In the genomic region with DNA sequence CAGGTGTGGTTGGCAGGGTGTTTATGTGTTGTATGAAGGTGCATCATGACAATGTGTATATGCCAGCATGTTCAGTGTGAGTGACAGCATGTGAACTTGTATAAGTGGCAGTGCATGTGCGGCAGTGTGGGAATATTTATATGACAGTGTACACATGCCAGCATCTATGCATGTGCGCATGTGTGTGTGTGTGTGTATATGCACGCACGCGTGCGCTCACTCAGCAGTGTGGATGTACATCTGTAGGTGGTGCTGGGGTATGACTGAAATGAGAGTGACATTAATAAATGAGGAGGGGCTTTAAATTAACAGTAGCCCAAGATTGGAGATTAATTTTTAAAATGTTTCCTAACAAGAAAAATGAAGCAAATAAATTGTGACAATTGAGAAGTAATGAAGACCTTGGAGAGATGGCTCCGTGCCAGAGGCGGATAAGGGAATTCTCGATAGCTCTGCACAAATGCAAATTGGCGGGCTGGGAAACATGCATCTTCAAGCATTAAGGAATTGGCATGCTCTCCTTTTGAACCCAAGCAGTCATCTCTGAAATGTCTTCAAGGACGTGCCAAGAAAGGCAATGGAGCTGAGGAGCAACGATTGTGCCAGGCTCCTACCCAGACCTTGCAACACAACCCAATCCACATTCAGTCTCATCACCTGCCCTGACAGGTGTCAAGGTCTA, we compare ENCODE assay signal across 16 mouse cellular contexts.
A peak's percentile ranks its signal among the peaks of the same experiment; 100 is the strongest.
DNase-seq lines count a peak whose midpoint lies in the region; ATAC-seq and TF ChIP-seq lines count a peak whose summit lies in the region.
"Had no signal": no experiment of that assay in that cellular context is flagged by ENCODE, and none has a peak within 500 bp of the region (broad histone marks: within the 10 kb centered on the region; RNA-seq: fewer than 3 reads in every experiment).

No protein-coding gene starts in this region.

- TF ChIP-seq EP300 in MEL (IDR thresholded peaks at IDR 0.05; ENCODE audit: low read depth in 1 of 2, low read length in 2 of 2) = no peak

- H3K4me3 ChIP-seq in MEL (ENCODE audit: control insufficient read depth in 1 of 2, insufficient read depth in 1 of 2, low read depth in 2 of 2, low read length in 2 of 2) = no peak overlapping the region
- no peak overlapping the region for H3K4me3 ChIP-seq in forebrain, embryonic 16.5 days (replicated peaks; ENCODE audit: low read length)
- H3K4me3 ChIP-seq: embryonic facial prominence, embryonic 12.5 days; heart, embryonic 12.5 days; limb, embryonic 15.5 days; neural tube, embryonic 12.5 days had no signal

- H3K27me3 ChIP-seq in MEL (ENCODE audit: control insufficient read depth in 1 of 2, insufficient read depth in 2 of 2, low read length in 2 of 2) = no peaks in the 10 kb centered on the region
- no peaks in the 10 kb centered on the region for H3K27me3 ChIP-seq in forebrain, embryonic 16.5 days (replicated peaks; ENCODE audit: control insufficient read depth, insufficient read depth, low read length)
- H3K27me3 ChIP-seq: embryonic facial prominence, embryonic 12.5 days; heart, embryonic 12.5 days; limb, embryonic 15.5 days; neural tube, embryonic 12.5 days had no signal

- no peak for TF ChIP-seq POLR2A in MEL (IDR thresholded peaks at IDR 0.05; ENCODE audit: control insufficient read depth in 1 of 2, insufficient read depth in 1 of 2, low read depth in 1 of 2, low read length in 2 of 2, poor library complexity in 1 of 2)

- H3K79me2 ChIP-seq in MEL (ENCODE audit: control insufficient read depth, insufficient read depth, low read length, poor library complexity) = no peaks in the 10 kb centered on the region

- intact Hi-C loops in left cerebral cortex, postnatal 4 days (cut with DNase I) = no loop called here
- intact Hi-C loops in left cerebral cortex, postnatal 36 days (cut with DNase I) = loop anchor here (10.0 kb wide), 1 partner anchor 1013 kb away; no protein-coding TSS in a partner anchor

- H3K27ac ChIP-seq in MEL (ENCODE audit: control insufficient read depth, low read depth, low read length) = no peak overlapping the region
- no peak overlapping the region for H3K27ac ChIP-seq in forebrain, embryonic 16.5 days (ENCODE audit: low read length)
- H3K27ac ChIP-seq: embryonic facial prominence, embryonic 12.5 days; limb, embryonic 15.5 days; neural tube, embryonic 12.5 days had no signal

- DNase-seq in cerebellum, postnatal 10 days = peak; percentile 44 to 52
- DNase-seq in cerebellum, adult 11-12 months = no peak
- DNase-seq in left cerebral cortex, postnatal 4 days = peak; percentile 44
- DNase-seq in left cerebral cortex, postnatal 36 days (ENCODE audit: low spot score in 2 of 2) = no peak
- DNase-seq in MEL (ENCODE audit: low read depth, low spot score) = no peak
- no peak for DNase-seq in urinary bladder, postnatal 14 days (ENCODE audit: low spot score)
- DNase-seq: B cell, adult 2 months; cerebellum, adult 2 months; liver, postnatal 0 days; thymus, adult 18-20 months had no signal

- H3K9me3 ChIP-seq in MEL (replicated peaks; ENCODE audit: insufficient read depth, low read length) = no peaks in the 10 kb centered on the region
- no peaks in the 10 kb centered on the region for H3K9me3 ChIP-seq in forebrain, embryonic 16.5 days (ENCODE audit: control insufficient read depth, low read length)
- H3K9me3 ChIP-seq: embryonic facial prominence, embryonic 12.5 days; heart, embryonic 12.5 days; limb, embryonic 15.5 days; neural tube, embryonic 12.5 days had no signal

- H3K4me2 ChIP-seq in forebrain, embryonic 16.5 days (ENCODE audit: low read length) = no peak overlapping the region
- H3K4me2 ChIP-seq: embryonic facial prominence, embryonic 12.5 days; heart, embryonic 12.5 days; limb, embryonic 15.5 days; neural tube, embryonic 12.5 days had no signal

- WGBS in forebrain, embryonic 16.5 days = 61% methylated on average over 12 of the region's 12 CpGs

- TF ChIP-seq CTCF in MEL (IDR thresholded peaks at IDR 0.05 in 2 of 3, conservative IDR thresholded peaks at IDR 0.05 in 1 of 3; ENCODE audit: control insufficient read depth in 1 of 3, insufficient read depth in 1 of 3, low read depth in 2 of 3, low read length in 3 of 3, poor library complexity in 1 of 3, severe bottlenecking in 1 of 3) = no peak; a peak in 1 of 6 replicates

- no peak overlapping the region for H3K9ac ChIP-seq in MEL (ENCODE audit: control insufficient read depth, low read depth, low read length, poor library complexity, severe bottlenecking)
- H3K9ac ChIP-seq in forebrain, embryonic 16.5 days (replicated peaks; ENCODE audit: low read depth, low read length) = no peak overlapping the region
- H3K9ac ChIP-seq: embryonic facial prominence, embryonic 12.5 days; heart, embryonic 12.5 days; limb, embryonic 15.5 days; liver, postnatal 0 days; neural tube, embryonic 12.5 days had no signal

- TF ChIP-seq RAD21 in MEL (IDR thresholded peaks at IDR 0.05; ENCODE audit: low read depth, low read length) = no peak

- ATAC-seq in forebrain, embryonic 16.5 days = peak; percentile 70
- ATAC-seq: inflammation-experienced regulatory T-cells, adult 6 months; liver, postnatal 0 days had no signal

- H3K36me3 ChIP-seq in MEL (ENCODE audit: control insufficient read depth in 1 of 2, insufficient read depth in 2 of 2, low read length in 2 of 2) = no peaks in the 10 kb centered on the region
- no peaks in the 10 kb centered on the region for H3K36me3 ChIP-seq in forebrain, embryonic 16.5 days (ENCODE audit: control insufficient read depth, insufficient read depth)
- H3K36me3 ChIP-seq: embryonic facial prominence, embryonic 12.5 days; heart, embryonic 12.5 days; limb, embryonic 15.5 days; neural tube, embryonic 12.5 days had no signal

- peaks cover 0 to 11% of the 10 kb centered on the region in 2 experiments; a peak in 2 of 4 replicates for H3K4me1 ChIP-seq in MEL (ENCODE audit: control insufficient read depth in 1 of 2, insufficient read depth in 2 of 2, low read length in 2 of 2)
- H3K4me1 ChIP-seq in forebrain, embryonic 16.5 days (replicated peaks; ENCODE audit: control insufficient read depth, insufficient read depth, low read length) = peaks cover 14% of the 10 kb centered on the region
- H3K4me1 ChIP-seq: embryonic facial prominence, embryonic 12.5 days; neural tube, embryonic 12.5 days had no signal

TF ChIP-seq in MEL, 35 proteins besides CTCF, POLR2A, EP300 and RAD21:
- TF ChIP-seq ETS1 (IDR thresholded peaks at IDR 0.05; ENCODE audit: low read depth, low read length) (no peak), NRF1 (IDR thresholded peaks at IDR 0.05; ENCODE audit: insufficient read depth, low read depth, low read length, poor library complexity, severe bottlenecking) (no peak), POLR2AphosphoS2 (IDR thresholded peaks at IDR 0.05; ENCODE audit: low read length) (no peak), POLR2AphosphoS5 (IDR thresholded peaks at IDR 0.05; ENCODE audit: borderline replicate concordance, low read depth, low read length) (peak; percentile 50; the same call in 1 of the 2 replicates)

Comparison
In these comparisons a context has a peak if more than half of its experiments do, and no peak if none do; other contexts are left out.
1. DNase-seq: peak in cerebellum, postnatal 10 days (2 of 2) and left cerebral cortex, postnatal 4 days (single experiment); none in cerebellum, adult 11-12 months (single experiment), left cerebral cortex, postnatal 36 days (0 of 2), MEL (single experiment) and urinary bladder, postnatal 14 days (single experiment).